Mouse (Mus musculus) heart, postnatal 0 days (tissue): ENCODE data around the gene Snapc5. TPM values are rescaled to one million over a fixed set of nuclear protein-coding genes. Genes with fewer than 3 reads are reported as not detected.
"Not testable (repeated sequence)": the region's sequence is repeated elsewhere in the genome, so short reads cannot be mapped to it uniquely, and the experiment has no call there.

ENCODE experiments used
- ATAC-seq: fragments of 200-750 bp; cut with Nextera tagmentation; 2 replicates; pipeline ENCODE4 v1.8.0; 2017; ENCODE audit warnings: low read depth, moderate number of reproducible peaks, moderate library complexity; ENCODE audit not compliant: insufficient read depth
- DNase-seq: peaks from one replicate; pipeline ENCODE4 v3.0.0-alpha.2; 2016; ENCODE audit warnings: low spot score
- H3K27ac ChIP-seq: fragments of 300-500 bp; sonication (generic); 2 replicates; pipeline ENCODE4 v1.5.1; 2014; ENCODE audit warnings: low read depth, mild to moderate bottlenecking
- H3K27me3 ChIP-seq: fragments of 300-500 bp; sonication (generic); 2 replicates; pipeline ENCODE4 v1.6.1; 2014; ENCODE audit warnings: low read length, mixed read lengths; ENCODE audit not compliant: control insufficient read depth, insufficient read depth
- H3K36me3 ChIP-seq: fragments of 300-500 bp; sonication (generic); replicated peaks from 2 replicates; pipeline ENCODE4 v1.6.1; 2014; ENCODE audit warnings: low read length, mixed read lengths; ENCODE audit not compliant: control insufficient read depth, insufficient read depth
- H3K4me1 ChIP-seq: fragments of 300-500 bp; sonication (generic); 2 replicates; pipeline ENCODE4 v1.6.1; 2014; ENCODE audit warnings: antibody characterized with exemption; ENCODE audit not compliant: control insufficient read depth, insufficient read depth
- H3K4me2 ChIP-seq: fragments of 300-500 bp; sonication (generic); 2 replicates; pipeline ENCODE4 v1.6.1; 2014; ENCODE audit warnings: low read depth, mild to moderate bottlenecking, low read length, moderate library complexity
- H3K4me3 ChIP-seq: fragments of 300-500 bp; sonication (generic); 2 replicates; pipeline ENCODE4 v1.5.1; 2014; ENCODE audit warnings: low read depth, low read length
- H3K9ac ChIP-seq: fragments of 300-500 bp; sonication (generic); replicated peaks from 2 replicates; pipeline ENCODE4 v1.6.1; 2014; ENCODE audit warnings: low read depth, low read length, mixed read lengths
- H3K9me3 ChIP-seq: fragments of 300-500 bp; sonication (generic); replicated peaks from 2 replicates; pipeline ENCODE4 v1.6.1; 2016; ENCODE audit warnings: low read length; ENCODE audit not compliant: control insufficient read depth
- CTCF ChIP-seq: IDR thresholded peaks from 2 replicates; pipeline ENCODE4 v1.5.1; 2016; ENCODE audit warnings: antibody characterized with exemption, control low read depth, low read depth
- EP300 ChIP-seq: IDR thresholded peaks from 2 replicates; pipeline ENCODE4 v1.6.1; 2016; ENCODE audit warnings: antibody characterized with exemption, low read depth
- WGBS: fragments of 180-500 bp; shearing (Covaris S2); extraction: QIAGEN DNeasy Blood & Tissue Kit; methylation state at CpG from one replicate; pipeline ENCODE4 v1.1.7; 2014; 5-methylcytosine and 5-hydroxymethylcytosine counted together
- polyA plus RNA-seq: library from polyadenylated mRNA; unstranded; fragments of >200 nt; fragmentation: Nextera tagmentation; extraction: Ambion mirVana; gene quantifications from 2 replicates; pipeline ENCODE4 v1.2.1, GENCODE M21; 2015
- total RNA-seq: library from RNA; depleted of rRNA; stranded (reverse); fragments of >200 nt; gene quantifications from 2 replicates; pipeline ENCODE4 v1.2.3, GENCODE M21; 2014; ENCODE audit warnings: low replicate concordance

The Snapc5 gene
- total and polyA plus RNA-seq, 2 experiments from 2014 or later, result 2.5 to 32.0 TPM

DNA sequence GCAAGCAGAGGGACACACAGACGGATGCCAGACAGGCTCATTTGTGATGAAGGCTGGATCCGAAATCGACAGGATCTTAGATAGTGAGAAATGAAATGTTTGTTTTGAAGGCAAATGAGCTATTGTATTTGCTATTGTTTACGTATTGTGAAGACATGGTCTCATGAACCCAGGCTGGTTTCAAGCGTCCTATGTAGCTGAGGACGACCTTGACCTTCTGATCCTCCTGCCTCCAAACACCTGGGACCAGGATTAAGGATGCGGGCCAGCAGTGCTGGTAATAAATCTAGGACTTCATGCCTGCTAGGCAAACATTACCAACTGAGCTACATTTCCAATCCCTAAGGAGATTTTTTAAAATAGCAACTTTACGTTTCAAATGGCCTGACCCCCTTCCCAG lies 18.4 kb downstream of the Snapc5 start:
- no peak for ATAC-seq

GRCm38 (mm10) chr9:64198068-64198762 lies 19.1 kb downstream of the Snapc5 start:
- peaks cover 23% of the 10 kb centered on the region for H3K36me3 ChIP-seq
- H3K4me3 ChIP-seq, result no peak overlapping the region
- no peak overlapping the region for H3K27ac ChIP-seq
- WGBS, result 97% methylated on average over 5 of the region's 5 CpGs
- H3K4me2 ChIP-seq, result no peak overlapping the region
- no peak for ATAC-seq
- TF ChIP-seq CTCF (no peak), EP300 (no peak)
- no peak for DNase-seq
- H3K4me1 ChIP-seq, result 0 out of 2 replicates have a peak, but pooled peaks cover 3% of the 10 kb centered on the region
- no peak overlapping the region for H3K9ac ChIP-seq
- no peaks in the 10 kb centered on the region for H3K27me3 ChIP-seq
- no peaks in the 10 kb centered on the region for H3K9me3 ChIP-seq

More for the DNA sequence above, 18.4 kb downstream of the Snapc5 start:
- 88% methylated on average over 8 of the region's 8 CpGs for WGBS
- no peak overlapping the region for H3K4me3 ChIP-seq
- 0 out of 2 replicates have a peak, but pooled peaks cover 3% of the 10 kb centered on the region for H3K4me1 ChIP-seq
- H3K27ac ChIP-seq, result no peak overlapping the region
- no peaks in the 10 kb centered on the region for H3K27me3 ChIP-seq
- no peak for TF ChIP-seq EP300
- no peak overlapping the region for H3K4me2 ChIP-seq
- H3K9ac ChIP-seq, result no peak overlapping the region
- DNase-seq, result no peak
- no peaks in the 10 kb centered on the region for H3K9me3 ChIP-seq
- peaks cover 24% of the 10 kb centered on the region for H3K36me3 ChIP-seq

DNA sequence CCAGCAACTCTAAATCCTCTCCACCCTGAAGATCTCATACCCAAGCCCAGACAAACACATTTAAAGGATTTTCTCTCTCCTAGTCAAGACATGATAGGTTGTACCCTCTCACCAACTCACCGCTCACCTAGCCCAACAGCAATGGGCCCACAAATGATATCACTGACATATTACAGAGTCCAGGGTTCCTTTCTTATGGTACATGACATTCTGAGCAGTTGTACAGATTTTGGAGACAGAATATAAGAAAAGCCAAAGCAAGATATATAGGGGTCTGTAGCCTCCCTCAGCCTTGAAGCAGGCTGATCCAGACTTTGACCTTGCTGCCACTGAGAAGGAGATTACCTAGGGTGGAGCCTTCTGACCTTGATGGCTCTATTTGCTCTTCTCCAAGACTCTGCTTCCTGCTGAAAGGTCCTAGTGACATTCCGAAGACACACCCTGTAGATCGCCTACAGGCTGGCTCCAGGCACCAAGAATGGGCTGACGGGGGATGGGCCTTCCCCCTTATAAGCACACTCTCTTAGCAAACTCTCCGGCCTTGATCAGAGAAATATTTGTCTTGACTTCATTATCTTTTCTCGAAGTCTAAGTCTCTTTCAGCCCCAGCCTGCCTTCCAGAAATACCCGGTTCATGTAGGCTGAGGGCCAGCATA lies 19.8 kb downstream of the Snapc5 start:
- H3K4me3 ChIP-seq, DNase-seq, H3K27me3 ChIP-seq, H3K9me3 ChIP-seq, H3K27ac ChIP-seq, ATAC-seq, H3K9ac ChIP-seq, H3K4me2 ChIP-seq, H3K4me1 ChIP-seq: not testable (repeated sequence)
- 70% methylated on average over 7 of the region's 7 CpGs for WGBS
- peaks cover 23% of the 10 kb centered on the region for H3K36me3 ChIP-seq

DNA sequence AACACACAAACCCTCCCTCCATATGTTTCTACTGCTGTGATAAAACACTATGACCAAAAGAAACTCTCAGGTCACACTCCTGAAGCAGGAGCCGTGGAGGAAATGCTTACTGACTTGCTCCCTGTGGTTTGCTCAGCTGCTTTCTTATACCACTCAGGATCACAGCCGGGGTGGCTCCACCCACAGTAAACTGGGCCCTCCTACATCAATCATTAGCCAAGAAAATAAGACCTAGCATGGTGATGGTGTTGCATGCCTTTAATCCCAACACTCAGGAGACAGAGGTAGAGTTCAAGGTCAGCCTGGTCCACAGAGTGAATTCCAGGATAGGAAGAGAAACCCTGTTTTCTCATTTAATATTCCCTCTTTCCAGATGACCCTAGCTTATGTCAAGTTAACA lies 20.8 kb downstream of the Snapc5 start:
- peaks cover 28% of the 10 kb centered on the region for H3K36me3 ChIP-seq
- 0 out of 2 replicates have a peak, but pooled peaks cover 3% of the 10 kb centered on the region for H3K4me1 ChIP-seq
- no peak overlapping the region for H3K9ac ChIP-seq
- H3K4me2 ChIP-seq, result no peak overlapping the region
- no peak overlapping the region for H3K27ac ChIP-seq
- no peaks in the 10 kb centered on the region for H3K27me3 ChIP-seq
- no peak for TF ChIP-seq EP300
- TF ChIP-seq CTCF, result no peak
- ATAC-seq (no peak), DNase-seq (no peak)
- no peak overlapping the region for H3K4me3 ChIP-seq
- H3K9me3 ChIP-seq, result no peaks in the 10 kb centered on the region
- WGBS, result 77% methylated on average over 2 of the region's 2 CpGs

DNA sequence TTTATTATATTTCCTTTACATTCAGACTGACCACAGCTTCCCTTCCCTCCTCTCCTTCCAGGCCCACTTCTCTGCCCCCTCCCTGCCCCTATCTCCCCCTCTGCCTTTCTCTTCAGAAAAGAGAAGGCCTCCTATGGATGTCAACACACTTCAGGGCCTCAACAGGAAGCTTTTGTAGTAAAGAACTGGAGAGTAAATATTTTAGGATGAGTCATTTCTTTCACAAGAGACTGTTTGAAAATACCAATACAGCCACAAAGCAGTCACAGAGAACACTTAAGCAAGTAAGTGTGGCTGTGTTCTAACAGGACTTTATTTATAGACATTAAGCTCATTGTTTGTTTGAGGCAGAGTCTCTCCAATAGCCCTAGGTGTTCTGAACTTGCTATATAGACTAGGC lies 23.3 kb downstream of the Snapc5 start:
- H3K9ac ChIP-seq, result no peak overlapping the region
- no peaks in the 10 kb centered on the region for H3K27me3 ChIP-seq
- H3K27ac ChIP-seq, result no peak overlapping the region
- no peak overlapping the region for H3K4me2 ChIP-seq
- H3K9me3 ChIP-seq, result no peaks in the 10 kb centered on the region
- peaks cover 24% of the 10 kb centered on the region for H3K36me3 ChIP-seq
- ATAC-seq (no peak), DNase-seq (no peak)
- H3K4me3 ChIP-seq, result no peak overlapping the region
- TF ChIP-seq CTCF (no peak), EP300 (no peak)
- no peaks in the 10 kb centered on the region; the same call in 1 of the 2 replicates for H3K4me1 ChIP-seq
